Mouse (Mus musculus) regulatory T cell (primary cell): ENCODE results near the gene Mpv17l2.

Experiments used
- in situ Hi-C: fragments of 300-600 bp; cut with MboI, MseI; formaldehyde crosslinking; loops from one replicate; pipeline ENCODE4 v1.15.1; 2025; ENCODE audit warnings: high pct_unique_total_duplicates

Mpv17l2 gene

DNA sequence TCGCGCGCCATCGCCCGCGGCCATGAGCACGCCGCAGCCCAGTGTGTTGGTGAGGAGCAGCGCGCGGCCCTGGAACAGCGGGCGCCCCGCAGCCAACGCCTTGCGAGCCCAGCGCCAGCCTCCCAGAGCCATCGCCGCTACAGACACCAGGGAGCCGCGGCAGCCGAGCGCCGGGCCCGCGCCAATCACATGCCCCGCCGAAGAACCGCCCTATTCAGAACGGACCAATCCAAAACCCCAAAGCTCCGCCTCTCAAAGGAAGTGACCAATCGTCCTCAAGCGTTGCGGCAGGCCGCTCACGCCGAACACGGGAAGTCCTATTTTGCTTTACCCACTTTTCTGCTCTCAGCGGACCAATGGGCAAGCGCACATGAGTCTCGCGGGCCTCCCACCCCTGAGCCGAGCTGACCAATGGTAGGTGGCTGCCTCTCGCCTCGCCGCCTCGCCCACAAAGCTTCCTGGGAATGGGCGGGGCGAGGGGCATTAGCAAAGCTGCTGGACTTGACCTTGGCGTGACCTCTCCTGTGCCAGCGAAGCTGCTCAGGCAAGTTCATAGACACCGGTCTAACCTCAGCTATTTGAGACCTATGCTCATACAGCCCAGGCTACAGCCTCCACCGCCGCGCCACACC, at the start of gene Mpv17l2:
TSS of gene Mpv17l2 (minus strand) at position 172 of the 632 bp plus-strand sequence.
- in situ Hi-C loops = loop anchor here (10.0 kb wide), 1 partner anchor 514 kb away; the partner anchor contains the start of genes Haus8 and Myo9b

DNA sequence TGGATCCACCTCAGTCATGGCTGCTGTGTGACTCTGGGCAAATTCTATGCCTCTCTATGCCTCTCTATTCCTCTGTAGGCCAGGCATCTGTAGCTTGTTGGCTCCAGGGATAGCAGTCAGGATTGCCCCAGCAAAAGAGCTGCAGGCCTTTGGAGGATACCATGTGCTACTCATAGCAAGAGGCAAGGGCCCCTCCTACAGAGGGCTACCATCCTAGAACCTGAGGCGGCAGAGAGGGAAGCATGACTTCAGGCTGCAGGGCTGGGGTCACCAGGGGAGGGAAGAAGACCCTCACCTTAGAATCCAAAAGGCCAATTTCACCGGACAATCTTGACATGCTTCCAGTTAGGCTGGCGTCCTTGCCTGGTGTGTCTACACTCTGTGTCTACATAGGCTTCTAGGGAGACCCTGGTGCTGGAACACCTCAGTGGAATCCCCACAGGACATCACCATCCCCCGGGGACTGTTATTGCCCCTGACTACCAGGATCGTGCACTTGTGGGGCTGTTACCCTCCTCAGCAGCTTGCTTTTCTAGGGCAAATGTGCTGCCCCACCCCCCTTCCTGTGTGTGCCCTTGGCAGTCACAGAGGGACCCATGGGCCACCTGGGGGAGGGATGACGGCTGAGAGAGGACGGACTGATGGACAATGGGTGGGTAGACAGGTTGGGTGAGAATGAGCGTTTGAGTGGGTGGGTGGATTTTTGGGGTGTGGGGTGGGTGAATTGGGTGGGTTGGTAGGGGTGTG, 48.4 kb upstream of the Mpv17l2 start:
- in situ Hi-C loops = no loop called here

DNA sequence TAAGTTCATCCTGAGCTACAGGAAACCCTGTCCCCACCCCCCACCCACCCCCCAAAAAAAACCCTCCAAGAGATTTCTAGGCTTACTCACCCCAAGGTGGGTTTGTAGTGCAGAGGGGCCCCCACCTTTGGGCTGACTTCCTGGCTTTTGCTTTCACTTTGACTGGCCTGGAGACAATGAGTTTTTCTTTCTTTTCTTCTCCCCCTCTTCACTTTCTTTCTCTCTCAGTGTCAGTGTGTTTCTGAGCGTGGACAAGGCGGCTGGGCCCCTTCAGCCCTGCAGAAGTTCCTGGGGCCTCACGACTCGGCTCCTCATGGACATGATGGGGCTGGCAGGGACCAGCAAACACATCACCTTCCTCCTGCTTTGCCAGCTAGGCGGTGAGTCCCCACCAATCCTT, 47.5 kb upstream of the Mpv17l2 start, which contains the start of gene Il12rb1:
TSS of gene Il12rb1 (plus strand) at position 211 of the 400 bp plus-strand sequence.
- in situ Hi-C loops = no loop called here

DNA sequence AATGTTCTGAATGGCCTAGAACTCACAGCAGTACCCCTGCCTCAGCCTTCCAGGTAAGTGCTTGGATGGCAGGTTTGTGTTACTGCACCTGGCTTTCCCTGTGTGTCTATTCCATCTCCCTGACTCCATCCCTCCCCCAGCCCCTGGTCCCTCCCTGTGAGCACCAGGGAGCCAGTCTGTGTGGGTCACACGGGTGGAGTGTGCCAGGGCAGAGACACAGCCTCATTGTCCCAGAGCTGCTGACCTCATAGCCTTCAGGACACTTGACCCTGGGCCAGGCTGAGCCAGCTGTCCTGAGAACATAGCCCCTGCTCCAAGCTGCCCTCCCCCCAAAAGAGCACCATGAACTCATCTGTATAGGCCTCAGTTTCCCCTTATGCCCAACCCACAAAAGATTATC, 46.6 kb upstream of the Mpv17l2 start:
- in situ Hi-C loops = no loop called here

DNA sequence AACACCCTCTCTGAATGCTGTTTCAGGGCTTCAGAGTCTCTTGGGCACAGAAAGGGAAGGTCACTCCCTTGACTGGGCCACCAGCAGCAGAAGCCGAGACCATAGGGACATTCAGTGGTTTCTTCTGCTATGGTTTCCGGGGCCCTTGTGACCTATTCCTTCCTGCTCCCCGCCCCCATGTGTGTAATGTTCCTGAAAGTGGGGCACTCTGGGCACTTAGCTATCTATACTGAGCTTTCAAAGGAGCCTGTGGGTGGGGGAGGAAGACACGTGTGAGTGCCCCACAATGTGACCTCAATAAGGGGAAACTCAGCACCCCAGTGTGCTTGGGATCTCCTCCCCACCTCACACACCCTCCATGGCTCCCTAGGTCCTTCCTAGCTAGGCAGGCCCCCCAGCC, 45.8 kb upstream of the Mpv17l2 start:
- in situ Hi-C loops = no loop called here

DNA sequence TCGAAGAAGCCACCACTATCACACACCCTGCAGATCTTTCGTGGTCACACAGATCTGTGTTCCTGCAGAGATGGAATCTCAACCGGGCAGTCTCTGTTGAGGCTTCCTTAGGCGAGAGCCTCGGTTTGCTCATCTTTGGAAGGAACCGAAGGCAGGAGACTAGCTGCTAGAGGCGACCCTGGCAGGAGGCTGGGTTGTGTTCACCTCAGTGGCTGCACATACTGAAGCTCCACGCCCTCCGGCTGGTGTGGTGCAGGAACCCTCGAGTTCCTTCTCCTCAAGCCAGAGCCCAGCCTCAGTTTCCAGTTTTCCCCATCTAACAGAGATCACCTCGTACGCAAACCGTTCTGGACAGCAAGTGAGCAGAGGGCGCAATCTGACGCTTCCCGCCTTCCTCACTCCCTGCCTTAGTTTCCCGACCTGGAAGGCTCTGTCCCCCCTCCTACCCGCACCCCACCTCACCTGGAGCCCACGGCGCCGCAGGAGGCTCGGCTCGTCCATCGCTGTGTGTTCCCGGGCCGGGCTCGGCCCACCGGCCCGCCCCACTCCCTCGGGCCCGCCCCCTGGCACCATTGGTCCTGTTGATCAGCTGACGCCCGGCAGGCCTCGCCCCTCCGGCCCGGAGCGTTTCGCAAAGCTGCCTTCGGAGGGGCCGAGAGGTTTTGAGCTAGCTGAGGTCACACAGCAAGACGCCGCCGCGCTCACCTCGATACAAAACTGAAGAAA, 43.9 kb upstream of the Mpv17l2 start, which contains the start of gene Mast3:
TSS of gene Mast3 (minus strand) at position 574 of the 726 bp plus-strand sequence.
- in situ Hi-C loops = no loop called here

DNA sequence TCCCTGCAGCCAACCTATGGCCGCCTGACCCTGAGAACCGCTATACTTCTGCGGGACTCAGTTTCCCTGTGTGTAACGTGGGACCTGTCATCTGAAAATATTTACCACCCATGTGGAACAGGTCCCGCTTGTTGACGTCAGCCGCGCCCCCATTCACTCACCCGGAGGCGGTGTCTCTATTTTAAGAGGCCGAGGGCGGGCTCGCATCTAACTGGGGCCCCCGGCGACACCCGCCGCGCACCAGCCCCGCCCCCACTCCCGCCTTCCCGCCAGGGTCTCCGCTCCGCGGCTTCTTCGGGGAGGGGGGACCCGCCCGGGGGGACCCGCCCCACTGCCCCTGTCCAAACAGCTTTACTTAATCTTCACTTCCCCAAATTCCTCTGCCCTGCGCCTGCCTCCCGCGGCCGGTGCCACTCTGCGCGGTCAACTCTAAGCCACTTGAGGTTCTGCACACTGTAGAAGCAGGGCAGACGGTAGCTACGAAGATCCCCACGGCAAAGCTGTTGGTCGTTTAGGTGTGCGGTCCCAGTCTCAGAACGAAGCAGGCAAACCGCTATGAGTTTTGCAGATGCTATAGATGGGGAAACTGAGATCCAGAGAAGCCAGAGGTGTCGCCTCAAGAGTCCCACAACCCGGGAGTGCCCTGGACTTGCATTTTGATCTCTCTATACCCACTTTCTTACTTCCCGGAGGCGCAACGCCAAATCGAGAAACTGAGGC, 43.2 kb upstream of the Mpv17l2 start:
- in situ Hi-C loops = no loop called here

DNA sequence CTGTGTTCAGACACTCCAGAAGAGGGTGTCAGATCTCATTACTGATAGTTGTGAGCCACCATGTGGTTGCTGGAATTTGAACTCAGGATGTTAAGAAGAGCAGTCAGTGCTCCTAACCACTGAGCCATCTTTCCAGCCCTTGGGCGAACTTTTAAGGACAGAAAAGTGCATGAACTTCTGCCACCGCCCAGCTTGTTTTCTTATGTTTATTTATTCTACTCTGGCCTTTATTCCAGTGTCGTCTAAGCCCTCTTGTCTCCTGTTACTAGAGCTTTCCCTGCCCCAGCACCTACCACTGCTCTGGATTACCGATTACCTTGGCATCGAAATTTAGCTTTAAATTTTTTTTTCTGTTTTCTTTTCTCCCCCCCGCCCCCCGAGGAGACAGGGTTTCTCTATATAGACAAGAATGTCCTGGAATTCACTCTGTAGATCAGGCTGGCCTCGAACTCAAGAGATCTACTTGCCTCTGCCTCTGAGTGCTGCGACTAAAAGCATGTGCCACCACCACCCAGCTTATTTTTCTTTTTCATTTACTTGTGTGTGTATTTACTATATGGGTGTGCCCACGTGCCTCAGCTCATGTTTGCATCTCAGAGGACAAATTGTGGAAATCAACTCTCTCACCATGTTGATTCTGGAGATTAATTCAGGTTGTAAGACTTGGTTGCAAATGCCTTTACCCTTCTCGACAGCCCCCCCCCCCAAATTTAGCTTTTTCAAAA, 42.2 kb upstream of the Mpv17l2 start:
- in situ Hi-C loops = no loop called here

DNA sequence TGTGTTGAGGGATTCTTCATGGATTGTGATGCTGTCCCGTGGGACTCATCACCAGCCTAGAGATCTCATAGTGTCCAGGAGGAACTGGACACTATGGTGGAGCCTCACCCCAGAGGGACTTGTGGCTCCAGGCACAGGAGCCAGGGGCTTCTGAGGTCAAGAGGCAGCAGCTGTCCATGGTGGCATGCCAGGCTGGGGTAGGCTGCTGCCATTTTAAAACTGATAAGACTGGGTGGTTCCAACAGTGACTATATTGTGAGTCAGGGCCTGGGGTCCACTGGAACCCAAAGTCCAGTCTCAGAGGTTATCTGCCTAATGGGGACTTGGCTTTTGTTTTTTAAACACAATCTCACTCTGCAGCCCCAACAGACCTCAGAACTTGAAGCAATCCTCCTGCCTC, 41.1 kb upstream of the Mpv17l2 start:
- in situ Hi-C loops = no loop called here

DNA sequence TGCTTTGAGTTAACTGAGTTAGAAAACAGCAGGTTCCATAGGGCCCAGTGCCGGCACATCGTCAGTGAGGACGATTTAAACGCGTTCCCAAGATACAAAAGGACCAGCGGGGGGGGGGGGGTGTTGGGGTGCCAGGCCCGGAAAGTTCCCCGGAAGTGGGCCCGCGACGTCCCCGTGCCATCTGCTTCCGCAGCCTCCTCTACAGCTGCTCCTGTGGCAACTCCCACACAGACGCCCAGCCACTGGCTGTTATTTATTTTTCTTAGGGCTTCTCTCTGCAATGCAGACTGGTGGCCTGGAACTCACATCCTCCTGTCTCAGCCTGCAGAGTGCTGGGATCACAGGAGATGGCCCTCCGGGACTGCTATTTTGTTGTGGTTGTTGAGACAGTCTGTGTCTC, 40.4 kb upstream of the Mpv17l2 start:
- in situ Hi-C loops = no loop called here

DNA sequence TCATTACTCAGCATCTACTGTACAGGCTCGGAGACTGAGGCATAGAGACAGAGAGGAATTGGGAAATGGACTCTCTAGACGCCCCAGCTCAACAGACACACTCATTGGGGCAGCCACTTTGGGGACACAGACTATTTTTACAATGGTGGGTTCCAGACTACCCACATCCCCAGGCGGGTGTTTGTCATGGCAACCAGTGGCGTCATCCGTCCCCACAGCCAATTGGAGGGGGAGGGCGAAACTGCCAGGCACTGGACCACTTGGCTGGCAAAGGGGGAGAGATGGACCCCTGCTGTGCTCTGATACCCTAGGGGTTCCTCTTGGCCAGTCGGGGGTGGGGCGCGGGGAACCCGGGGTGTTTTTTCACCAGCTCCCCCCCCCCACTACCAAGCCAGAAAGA, 39.9 kb upstream of the Mpv17l2 start:
- in situ Hi-C loops = no loop called here

DNA sequence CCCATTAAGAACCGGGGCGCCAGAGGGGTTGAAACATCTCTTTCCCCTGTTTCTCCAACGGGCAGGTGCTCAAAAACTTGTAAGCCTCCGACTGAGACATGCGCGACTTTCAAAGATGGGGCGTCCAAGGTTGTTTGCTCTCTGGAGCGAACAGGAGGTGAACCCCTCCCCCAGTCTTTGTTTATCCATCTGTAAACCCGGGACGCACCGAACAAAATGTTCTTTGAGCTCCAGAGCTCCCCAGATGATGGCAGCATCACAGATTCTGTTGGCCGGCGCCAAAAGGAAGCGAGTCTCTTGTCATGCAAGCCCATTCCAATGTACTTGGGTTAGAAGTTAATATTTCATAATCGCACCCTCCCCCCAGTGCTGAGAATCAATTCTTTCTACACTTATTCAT, 37.5 kb upstream of the Mpv17l2 start:
- in situ Hi-C loops = no loop called here

DNA sequence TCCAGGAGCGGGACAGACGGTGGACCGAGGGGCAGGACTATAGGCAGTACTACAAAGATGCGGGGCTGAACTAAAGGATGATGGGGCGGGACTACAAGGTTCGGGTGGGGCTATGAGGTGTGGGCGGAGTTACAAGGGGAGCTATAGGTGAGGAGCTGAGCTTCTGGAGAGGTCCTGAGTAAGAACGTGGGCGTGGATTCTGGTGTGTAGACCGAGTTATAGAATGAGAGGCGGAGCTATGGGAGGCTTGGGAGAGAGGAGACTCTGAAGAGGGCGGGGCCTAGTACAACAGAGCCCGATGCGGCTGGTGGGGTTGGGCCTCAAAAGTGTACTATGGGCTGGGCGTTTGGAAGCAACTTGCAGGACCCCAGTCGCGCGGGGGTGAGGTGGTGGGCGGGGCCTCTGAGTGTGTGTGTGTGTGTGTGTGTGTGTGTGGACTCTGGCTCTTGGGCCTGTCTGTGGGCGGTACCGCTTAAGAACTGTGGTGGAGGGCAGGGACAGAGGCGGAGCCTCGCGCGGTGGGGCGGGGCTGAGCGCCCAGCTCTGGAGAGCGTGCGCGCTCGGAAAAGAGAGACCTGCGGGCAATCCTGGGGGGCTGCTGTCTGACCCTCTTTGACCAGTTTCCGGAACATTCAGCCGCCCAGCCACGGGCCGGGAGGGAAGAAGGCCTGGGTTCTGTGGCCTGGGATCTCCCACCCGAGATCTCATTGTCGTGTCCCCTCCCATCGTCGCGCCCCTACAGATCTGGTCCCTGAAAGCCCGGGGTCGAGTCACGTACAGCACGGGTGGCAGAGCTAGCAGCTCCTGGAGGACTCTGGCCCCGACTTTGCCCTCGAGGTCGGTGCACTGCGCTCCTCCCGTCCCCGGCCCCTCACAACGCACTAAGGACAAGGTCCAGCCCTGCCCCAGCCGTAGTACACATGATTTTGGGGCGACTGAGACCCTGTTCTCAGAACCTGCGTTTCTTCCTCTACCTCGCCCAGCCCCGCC, 36.6 kb upstream of the Mpv17l2 start:
- in situ Hi-C loops = no loop called here

DNA sequence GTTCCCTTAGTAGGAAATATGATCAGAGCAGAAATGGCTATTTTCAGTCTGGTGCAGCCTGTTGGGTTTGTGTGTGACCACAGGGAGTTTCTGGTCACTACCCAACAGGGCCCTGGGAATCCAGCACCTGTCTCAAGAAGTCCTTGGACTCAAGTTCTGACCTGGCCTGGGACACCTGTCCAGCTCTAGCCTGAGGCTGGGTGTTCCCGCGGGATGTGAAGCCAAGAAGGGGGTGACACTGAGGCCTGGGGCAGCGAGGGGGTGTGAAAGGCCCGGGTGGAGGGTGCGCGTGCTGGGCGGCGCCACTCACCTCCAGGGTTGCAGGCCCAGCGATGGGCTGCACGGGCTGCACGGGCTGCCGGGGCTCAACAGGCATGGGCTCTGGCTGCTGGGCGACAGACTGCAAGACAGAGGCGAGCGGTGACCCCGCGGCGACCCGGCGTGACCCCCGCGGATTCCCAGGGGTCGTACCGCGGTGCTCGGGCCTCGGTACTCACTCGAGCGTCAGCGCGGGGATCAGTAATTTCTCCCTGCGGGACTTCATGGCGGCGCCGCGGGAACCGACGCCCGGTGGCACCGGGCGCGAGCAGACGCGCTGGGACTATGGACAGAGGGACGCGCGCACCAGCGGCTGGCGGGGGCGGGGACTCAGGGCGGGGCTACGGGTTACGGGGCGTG, 35.8 kb upstream of the Mpv17l2 start:
- in situ Hi-C loops = no loop called here

DNA sequence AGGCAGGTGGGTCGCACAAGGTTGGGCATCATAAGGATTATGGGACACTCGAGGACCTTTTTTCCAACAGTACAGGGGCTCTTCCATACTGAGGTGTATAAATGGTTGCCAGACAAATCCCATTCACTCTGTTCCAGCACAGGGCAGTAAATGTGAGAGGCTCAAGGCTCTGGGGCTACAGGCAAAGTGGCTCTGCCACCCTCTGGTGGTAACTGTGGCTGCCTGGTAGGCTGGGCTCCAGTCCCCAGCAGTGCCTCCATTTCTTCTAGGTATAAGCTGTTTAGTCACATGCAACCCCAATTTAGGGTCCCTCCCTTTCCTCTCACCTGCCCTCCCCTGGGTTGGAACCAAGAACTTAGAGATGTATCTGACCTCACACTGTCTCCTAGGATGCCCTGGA, 34.6 kb upstream of the Mpv17l2 start:
- in situ Hi-C loops = no loop called here

DNA sequence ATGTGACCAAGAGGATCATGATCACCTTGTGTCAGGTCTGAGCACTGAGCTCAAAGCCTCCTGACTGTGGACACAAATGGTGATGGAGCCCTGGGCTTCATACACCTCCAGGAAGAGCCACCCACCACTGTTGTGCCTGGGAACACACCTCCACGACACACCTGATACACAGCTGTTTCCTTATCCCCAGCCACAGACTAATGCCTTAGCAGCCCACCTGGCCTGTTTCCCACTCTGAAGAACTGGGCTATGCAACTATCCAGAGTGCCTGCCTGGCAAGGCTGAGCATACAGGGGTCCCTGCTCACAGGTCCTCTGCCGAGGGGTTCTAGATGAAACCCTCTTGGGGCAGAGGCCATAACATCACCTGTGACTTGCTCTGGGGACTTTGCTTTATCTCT, 33.5 kb upstream of the Mpv17l2 start:
- in situ Hi-C loops = no loop called here

DNA sequence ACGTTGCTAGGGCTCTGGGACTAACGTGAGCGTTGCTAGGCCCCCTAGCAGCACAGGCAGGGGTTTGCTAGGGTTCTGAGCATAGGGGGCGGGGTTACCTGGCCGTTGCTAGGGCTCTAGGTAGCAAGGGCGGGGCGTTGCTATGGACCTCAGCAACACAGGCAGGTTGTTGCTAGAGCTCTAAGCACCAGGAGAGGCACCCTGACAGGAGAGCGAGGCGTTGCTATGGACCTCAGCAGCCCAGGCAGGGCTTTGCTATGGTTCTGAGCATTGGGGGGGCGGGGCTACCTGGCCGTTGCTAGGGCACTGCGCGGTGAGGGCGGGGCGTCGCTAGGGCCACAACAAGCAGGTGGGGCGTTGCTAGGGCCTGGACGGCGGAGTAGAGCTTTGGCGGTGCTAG, 32.0 kb upstream of the Mpv17l2 start:
- in situ Hi-C loops = no loop called here

DNA sequence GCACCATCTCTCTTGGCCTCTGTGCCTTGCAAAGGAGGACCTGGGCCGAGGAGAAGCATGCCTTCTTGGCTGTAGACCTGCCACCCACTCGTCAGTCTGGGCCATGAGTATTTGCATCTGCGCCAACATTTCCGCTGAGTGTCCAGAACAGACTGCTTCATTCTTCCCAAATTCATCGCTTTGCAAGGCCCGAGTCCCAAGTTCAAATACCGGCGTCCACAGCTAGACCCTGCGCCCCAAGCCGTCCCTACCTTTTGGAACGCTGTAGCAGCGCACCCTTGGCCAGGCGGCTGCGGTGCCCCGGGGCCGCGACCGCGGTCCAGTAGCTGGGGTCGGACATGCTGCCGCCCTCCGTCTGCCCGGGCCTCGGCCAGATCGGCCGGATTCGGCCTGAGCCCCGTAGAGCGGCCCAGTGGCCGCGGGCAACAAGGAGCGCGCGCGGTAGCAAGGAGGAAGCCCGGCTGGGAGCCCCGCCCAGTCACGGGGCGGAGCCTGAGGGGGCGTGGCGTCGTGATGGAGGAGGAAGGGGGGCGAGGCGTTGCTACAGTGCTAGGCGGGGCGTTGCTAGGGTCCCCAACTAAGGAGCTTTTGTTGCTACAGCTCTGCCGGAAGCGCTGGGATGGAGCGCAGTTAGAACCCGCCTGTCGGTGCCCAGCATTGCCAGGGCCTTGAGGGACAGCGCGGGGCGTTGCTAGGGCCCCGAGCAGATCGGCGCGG, 31.4 kb upstream of the Mpv17l2 start:
- in situ Hi-C loops = no loop called here

DNA sequence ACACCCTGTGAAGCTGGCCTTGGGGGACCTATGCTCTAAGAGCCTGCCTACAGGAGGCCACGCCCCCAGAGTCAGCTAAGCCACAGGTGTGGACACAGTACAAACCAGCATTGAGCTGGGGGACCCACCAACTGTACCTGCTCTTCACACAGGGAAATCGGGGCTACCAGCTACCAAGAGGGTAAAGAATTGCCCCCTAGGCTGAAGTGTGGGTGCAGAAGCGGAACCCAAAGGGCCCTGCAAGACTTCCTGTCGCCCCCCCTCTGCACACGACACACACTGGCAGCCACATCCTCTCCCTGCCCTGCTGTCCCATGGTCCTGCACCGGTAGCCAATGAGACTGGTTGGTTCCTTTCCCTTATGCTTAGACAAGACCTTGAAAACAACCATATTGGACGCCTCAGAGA, 30.6 kb upstream of the Mpv17l2 start:
- in situ Hi-C loops = no loop called here
